Mouse (Mus musculus): ENCODE results near the gene Eml4.

DNA sequence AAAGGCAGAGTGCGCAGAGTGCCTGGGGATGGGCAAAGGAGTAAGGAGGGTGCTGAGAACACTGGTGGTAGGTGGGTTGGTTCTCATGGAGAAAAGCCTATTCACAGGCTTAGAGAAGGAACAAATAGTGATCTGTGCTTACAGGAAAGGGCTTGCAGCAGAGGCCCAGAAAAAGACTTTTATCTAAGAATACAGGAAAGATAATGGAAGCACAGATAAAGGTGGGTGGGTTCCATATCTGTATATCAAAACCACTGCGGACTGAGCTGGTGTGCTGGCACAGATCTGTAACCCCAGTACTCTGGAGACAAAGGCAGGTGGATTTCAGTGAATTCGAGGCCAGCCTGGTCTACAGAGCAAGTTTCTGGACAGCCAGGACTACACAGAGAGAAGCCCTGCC lies 43.3 kb downstream of the Eml4 start:
- no peak for TF ChIP-seq CTCF (conservative IDR thresholded peaks at IDR 0.05 in 1 of 2, IDR thresholded peaks at IDR 0.05 in 1 of 2; ENCODE audit: low read depth in 2 of 2, low read length in 2 of 2)
- no peak for TF ChIP-seq TCF12 (IDR thresholded peaks at IDR 0.05; ENCODE audit: low read depth, low read length)
- TF ChIP-seq ZKSCAN1 (IDR thresholded peaks at IDR 0.05; ENCODE audit: borderline replicate concordance, low read depth, low read length): no peak
- no peak for TF ChIP-seq POLR2A (IDR thresholded peaks at IDR 0.05; ENCODE audit: low read depth, low read length)
- no peak for TF ChIP-seq MEF2A (IDR thresholded peaks at IDR 0.05; ENCODE audit: borderline replicate concordance, low read depth, low read length)
- TF ChIP-seq SMC3 (IDR thresholded peaks at IDR 0.05; ENCODE audit: low read depth, low read length): no peak
- TF ChIP-seq EP300 (IDR thresholded peaks at IDR 0.05; ENCODE audit: low read length): no peak
- no peak for TF ChIP-seq MYC (IDR thresholded peaks at IDR 0.05; ENCODE audit: low read depth, low read length)
